Mouse (Mus musculus): ENCODE results near the gene Sall1.

The Sall1 gene

GRCm38 (mm10) chr8:89043940-89044339 is at the start of gene Sall1:
Sall1 (minus strand) TSS chr8:89044162.
- DNase-seq = peak; percentile 60 to 76

GRCm38 (mm10) chr8:89089916-89090315 is 46.0 kb upstream of the Sall1 start:
- DNase-seq = peak in 1 of 2 experiments; percentile 45

- DNase-seq = no peak
Observed at GRCm38 (mm10) chr8:89079147-89079546, 35.2 kb upstream of the Sall1 start.

- DNase-seq = peak; percentile 18 to 44
Observed at GRCm38 (mm10) chr8:89072968-89073382, 29.0 kb upstream of the Sall1 start.

- no peak for DNase-seq
Observed at GRCm38 (mm10) chr8:89067499-89067898, 23.5 kb upstream of the Sall1 start.

- DNase-seq = no peak
Observed at GRCm38 (mm10) chr8:89064042-89064441, 20.1 kb upstream of the Sall1 start.

GRCm38 (mm10) chr8:89063366-89064040 is 19.5 kb upstream of the Sall1 start:
- DNase-seq = no peak

GRCm38 (mm10) chr8:89060717-89061116 is 16.8 kb upstream of the Sall1 start:
- DNase-seq = no peak

GRCm38 (mm10) chr8:89059507-89059906 is 15.5 kb upstream of the Sall1 start:
- no peak for DNase-seq

GRCm38 (mm10) chr8:89052880-89053279 is 8.9 kb upstream of the Sall1 start:
- DNase-seq = no peak

GRCm38 (mm10) chr8:89046639-89047348 is 2.8 kb upstream of the Sall1 start:
- DNase-seq = peak; percentile 46 to 61

- peak; percentile 77 to 86 for DNase-seq
Observed at GRCm38 (mm10) chr8:89046226-89046625, 2.3 kb upstream of the Sall1 start.

- peak; percentile 32 to 36 for DNase-seq
Observed at GRCm38 (mm10) chr8:89045726-89046125, 1.8 kb upstream of the Sall1 start.

GRCm38 (mm10) chr8:89045218-89045601 is 1.2 kb upstream of the Sall1 start:
- peak; percentile 52 to 67 for DNase-seq

- DNase-seq = peak; percentile 51 to 68
Observed at GRCm38 (mm10) chr8:89044511-89045217, 702 bp upstream of the Sall1 start.

- DNase-seq = peak; percentile 87 to 91
Observed at GRCm38 (mm10) chr8:89043371-89043841, 556 bp downstream of the Sall1 start.

- DNase-seq = peak; percentile 86 to 93
Observed at GRCm38 (mm10) chr8:89042560-89043370, 1.2 kb downstream of the Sall1 start.

GRCm38 (mm10) chr8:89042118-89042460 is 1.9 kb downstream of the Sall1 start:
- peak; percentile 58 to 72 for DNase-seq

- DNase-seq = peak; percentile 50 to 66
Observed at GRCm38 (mm10) chr8:89041421-89042117, 2.4 kb downstream of the Sall1 start.

- peak; percentile 62 to 77 for DNase-seq
Observed at GRCm38 (mm10) chr8:89040751-89041420, 3.1 kb downstream of the Sall1 start.

- DNase-seq = peak; percentile 18 to 39
Observed at GRCm38 (mm10) chr8:89039890-89040289, 4.1 kb downstream of the Sall1 start.

All from kidney, postnatal 4 days (tissue).